Mouse (Mus musculus) spleen, adult 2 months (tissue): Measurements from ENCODE around the gene AC124502.3.

ENCODE experiments used
- CTCF ChIP-seq: fragments of 200-500 bp; IDR thresholded peaks from 2 replicates; pipeline ENCODE4 v1.5.1; 2011; ENCODE audit warnings: mild to moderate bottlenecking, inconsistent platforms; ENCODE audit not compliant: insufficient read depth, insufficient read length, insufficient replicate concordance; ENCODE audit errors: extremely low read depth
- POLR2A ChIP-seq: fragments of 200-500 bp; IDR thresholded peaks from 2 replicates; pipeline ENCODE4 v1.6.1; 2011; ENCODE audit warnings: low read depth, low read length, inconsistent platforms

DNA sequence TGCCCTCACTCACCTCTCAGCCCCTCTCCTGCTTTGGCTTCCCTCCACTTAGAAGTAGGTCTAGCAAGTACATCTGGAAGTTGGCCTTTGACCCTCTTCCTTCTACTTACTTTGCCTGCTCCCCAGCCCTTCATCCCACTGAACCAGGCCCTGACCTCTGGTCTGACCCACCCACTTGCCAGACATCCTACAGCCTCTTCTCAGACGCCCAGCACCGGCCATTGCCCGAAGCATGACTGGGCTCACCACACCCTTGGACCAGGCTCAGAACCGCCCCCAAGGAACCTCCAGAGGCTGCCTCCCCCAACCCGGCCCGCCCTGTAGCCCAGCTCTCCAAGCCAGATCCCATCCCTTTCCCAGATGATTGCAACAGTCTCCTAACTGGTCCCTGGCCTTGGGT lies 23.8 kb downstream of the AC124502.3 start:
- TF ChIP-seq POLR2A (no peak), CTCF (no peak)
